Mouse (Mus musculus) testis, adult 2 months (tissue): ENCODE results near the gene Pigs.
A peak's percentile ranks its signal among the peaks of the same experiment; 100 is the strongest.

Experiments
- CTCF ChIP-seq: fragments of 200-500 bp; IDR thresholded peaks from 2 replicates; pipeline ENCODE4 v1.5.1; 2012; ENCODE audit warnings: low read depth, mild to moderate bottlenecking, inconsistent platforms, low read length, moderate library complexity; ENCODE audit not compliant: control insufficient read depth, insufficient read depth, insufficient replicate concordance
- POLR2A ChIP-seq: fragments of 200-500 bp; IDR thresholded peaks from 2 replicates; pipeline ENCODE4 v1.6.1; 2012; ENCODE audit warnings: low read depth, mild to moderate bottlenecking, inconsistent platforms, low read length, moderate library complexity; ENCODE audit not compliant: control insufficient read depth

GRCm38 (mm10) chr11:78358330-78359007 is 30.3 kb downstream of the Pigs start:
- no peak for TF ChIP-seq POLR2A
- TF ChIP-seq CTCF: peak; percentile 93
